Mouse (Mus musculus) stomach, embryonic 14.5 days (tissue): ENCODE data around the gene Gstp1. TPM values are rescaled to one million over a fixed set of nuclear protein-coding genes. Genes with fewer than 3 reads are reported as not detected.

Experiments used
- ATAC-seq: fragments of 200-750 bp; cut with Nextera tagmentation; 2 replicates; pipeline ENCODE4 v1.8.0; 2017; ENCODE audit warnings: low read depth, moderate TSS enrichment; ENCODE audit not compliant: insufficient number of reproducible peaks, insufficient read depth, low FRiP score
- H3K27ac ChIP-seq: fragments of 300-500 bp; sonication (generic); 2 replicates; pipeline ENCODE4 v1.5.1; 2014; ENCODE audit warnings: mild to moderate bottlenecking, low read length, moderate library complexity, mixed read lengths
- H3K27me3 ChIP-seq: fragments of 300-500 bp; sonication (generic); 2 replicates; pipeline ENCODE4 v1.6.1; 2014; ENCODE audit warnings: low read length, control low read depth, mixed read lengths; ENCODE audit not compliant: control insufficient read depth, insufficient read depth
- H3K36me3 ChIP-seq: fragments of 300-500 bp; sonication (generic); 2 replicates; pipeline ENCODE4 v1.6.1; 2014; ENCODE audit warnings: mild to moderate bottlenecking, control low read depth, low read length, moderate library complexity, mixed read lengths; ENCODE audit not compliant: control insufficient read depth, insufficient read depth
- H3K4me1 ChIP-seq: fragments of 300-500 bp; sonication (generic); 2 replicates; pipeline ENCODE4 v1.6.1; 2014; ENCODE audit warnings: low read length, control low read depth, mixed read lengths; ENCODE audit not compliant: control insufficient read depth, insufficient read depth
- H3K4me2 ChIP-seq: fragments of 300-500 bp; sonication (generic); replicated peaks from 2 replicates; pipeline ENCODE4 v1.6.1; 2014; ENCODE audit warnings: low read depth, low read length, control low read depth
- H3K4me3 ChIP-seq: fragments of 300-500 bp; sonication (generic); 2 replicates; pipeline ENCODE4 v1.5.1; 2014; ENCODE audit warnings: low read depth, low read length, control low read depth
- H3K9ac ChIP-seq: fragments of 300-500 bp; sonication (generic); replicated peaks from 2 replicates; pipeline ENCODE4 v1.6.1; 2014; ENCODE audit warnings: low read depth, mild to moderate bottlenecking, control low read depth, low read length, moderate library complexity, mixed read lengths
- H3K9me3 ChIP-seq: fragments of 300-500 bp; sonication (generic); 2 replicates; pipeline ENCODE4 v1.6.1; 2016; ENCODE audit warnings: low read depth, low read length, control low read depth; ENCODE audit not compliant: control insufficient read depth
- WGBS: fragments of 180-500 bp; shearing (Covaris S2); extraction: QIAGEN DNeasy Blood & Tissue Kit; methylation state at CpG from one replicate; pipeline ENCODE4 v1.1.7; 2014; 5-methylcytosine and 5-hydroxymethylcytosine counted together
- polyA plus RNA-seq: library from polyadenylated mRNA; unstranded; fragments of >200 nt; fragmentation: Nextera tagmentation; extraction: Ambion mirVana; gene quantifications from 2 replicates; pipeline ENCODE4 v1.2.1, GENCODE M21; 2014

Gstp1 gene
- polyA plus RNA-seq, 1 experiment from 2014 or later, result 672 TPM

GRCm38 (mm10) chr19:4023185-4023584 lies 14.6 kb downstream of the Gstp1 start:
- H3K4me2 ChIP-seq, result no peak overlapping the region
- no peaks in the 10 kb centered on the region for H3K27me3 ChIP-seq
- peaks cover 5% of the 10 kb centered on the region; the same call in 1 of the 2 replicates for H3K4me1 ChIP-seq
- H3K36me3 ChIP-seq, result no peaks in the 10 kb centered on the region
- no peak overlapping the region for H3K9ac ChIP-seq
- no peak overlapping the region for H3K4me3 ChIP-seq
- no peak overlapping the region for H3K27ac ChIP-seq
- ATAC-seq, result no peak
- no peaks in the 10 kb centered on the region for H3K9me3 ChIP-seq
- 67% methylated on average over 7 of the region's 7 CpGs for WGBS

- Histone ChIP-seq H3K9ac (no peak overlapping the region), H3K9me3 (no peaks in the 10 kb centered on the region), H3K27ac (no peak overlapping the region), H3K4me1 (peaks cover 5% of the 10 kb centered on the region; the same call in 1 of the 2 replicates), H3K36me3 (no peaks in the 10 kb centered on the region), H3K27me3 (no peaks in the 10 kb centered on the region), H3K4me3 (no peak overlapping the region), H3K4me2 (no peak overlapping the region)
- 29% methylated on average over 18 of the region's 18 CpGs for WGBS
- ATAC-seq, result peak; percentile 90
Measured at GRCm38 (mm10) chr19:4018743-4019583, 18.8 kb downstream of the Gstp1 start.

- ATAC-seq, result no peak
- Histone ChIP-seq H3K27me3 (no peaks in the 10 kb centered on the region), H3K9ac (no peak overlapping the region), H3K27ac (no peak overlapping the region), H3K36me3 (no peaks in the 10 kb centered on the region), H3K4me1 (peaks cover 8% of the 10 kb centered on the region), H3K4me2 (no peak overlapping the region), H3K9me3 (no peaks in the 10 kb centered on the region), H3K4me3 (no peak overlapping the region)
- 41% methylated on average over 10 of the region's 10 CpGs for WGBS
Measured at GRCm38 (mm10) chr19:4017921-4018587, 19.7 kb downstream of the Gstp1 start.

- Histone ChIP-seq H3K27me3 (no peaks in the 10 kb centered on the region), H3K4me1 (peaks cover 17% of the 10 kb centered on the region), H3K4me2 (no peak overlapping the region), H3K27ac (no peak overlapping the region), H3K9ac (no peak overlapping the region), H3K36me3 (no peaks in the 10 kb centered on the region), H3K9me3 (no peaks in the 10 kb centered on the region), H3K4me3 (no peak overlapping the region)
- WGBS, result 67% methylated on average over 5 of the region's 5 CpGs
- no peak for ATAC-seq
Measured at GRCm38 (mm10) chr19:4015635-4016034, 22.1 kb downstream of the Gstp1 start.

- H3K9me3 ChIP-seq, result no peaks in the 10 kb centered on the region
- H3K4me3 ChIP-seq, result no peak overlapping the region
- H3K4me2 ChIP-seq, result no peak overlapping the region
- H3K9ac ChIP-seq, result no peak overlapping the region
- H3K4me1 ChIP-seq, result peaks cover 17% of the 10 kb centered on the region
- no peaks in the 10 kb centered on the region; the same call in 1 of the 2 replicates for H3K36me3 ChIP-seq
- H3K27me3 ChIP-seq, result no peaks in the 10 kb centered on the region
- no peak for ATAC-seq
- H3K27ac ChIP-seq, result no peak overlapping the region
Measured at GRCm38 (mm10) chr19:4014802-4015201, 23.0 kb downstream of the Gstp1 start.

- peak overlapping the region; percentile 55 for H3K4me2 ChIP-seq
- peaks cover 6% of the 10 kb centered on the region for H3K36me3 ChIP-seq
- H3K4me3 ChIP-seq, result peak overlapping the region; percentile 90
- no peaks in the 10 kb centered on the region for H3K27me3 ChIP-seq
- H3K9me3 ChIP-seq, result no peaks in the 10 kb centered on the region
- H3K9ac ChIP-seq, result peak overlapping the region; percentile 76; the same call in 1 of the 2 replicates
- peak; percentile 11; the same call in 1 of the 2 replicates for ATAC-seq
- 0 out of 2 replicates have a peak overlapping the region, but pooled peaks have one; percentile 10 for H3K27ac ChIP-seq
- 15% methylated on average over 9 of the region's 9 CpGs for WGBS
- peaks cover 11% of the 10 kb centered on the region; the same call in 1 of the 2 replicates for H3K4me1 ChIP-seq
Measured at GRCm38 (mm10) chr19:4013066-4013465, 24.7 kb downstream of the Gstp1 start.

GRCm38 (mm10) chr19:4012432-4013022 lies 25.3 kb downstream of the Gstp1 start, which contains the start of gene Ndufv1:
Ndufv1 (minus strand) TSS chr19:4012806.
- peak; percentile 99 for ATAC-seq
- peak within 1 kb of the TSS; percentile 75 for H3K4me2 ChIP-seq
- peaks cover 11% of the 10 kb centered on the region; the same call in 1 of the 2 replicates for H3K4me1 ChIP-seq
- peak within 1 kb of the TSS; percentile 39; the same call in 1 of the 2 replicates for H3K27ac ChIP-seq
- 0% methylated on average over 45 of the region's 45 CpGs for WGBS
- peak within 1 kb of the TSS; percentile 90 for H3K4me3 ChIP-seq
- peak within 1 kb of the TSS; percentile 76 for H3K9ac ChIP-seq
- no peaks in the 10 kb centered on the region for H3K27me3 ChIP-seq
- no peaks in the 10 kb centered on the region for H3K9me3 ChIP-seq
- peaks cover 12% of the 10 kb centered on the region for H3K36me3 ChIP-seq

- Histone ChIP-seq H3K27ac (no peak overlapping the region), H3K36me3 (peaks cover 22% of the 10 kb centered on the region)
Measured at GRCm38 (mm10) chr19:4011086-4011485, 26.7 kb downstream of the Gstp1 start.

More at GRCm38 (mm10) chr19:4011086-4011485, 26.7 kb downstream of the Gstp1 start:
- H3K27me3 ChIP-seq, result no peaks in the 10 kb centered on the region
- no peaks in the 10 kb centered on the region for H3K9me3 ChIP-seq
- WGBS, result 92% methylated on average over 5 of the region's 5 CpGs
- ATAC-seq, result no peak
- peaks cover 11% of the 10 kb centered on the region; the same call in 1 of the 2 replicates for H3K4me1 ChIP-seq
- no peak overlapping the region for H3K4me3 ChIP-seq
- H3K4me2 ChIP-seq, result no peak overlapping the region
- H3K9ac ChIP-seq, result no peak overlapping the region
